Mouse (Mus musculus) thymus, adult 2 months (tissue): ENCODE data around the gene Arid1a. TPM values are rescaled to one million over a fixed set of nuclear protein-coding genes. Genes with fewer than 3 reads are reported as not detected.
"Not testable (repeated sequence)": the region's sequence is repeated elsewhere in the genome, so short reads cannot be mapped to it uniquely, and the experiment has no call there.

Experiments used
- DNase-seq: peaks from one replicate; pipeline ENCODE4 v3.0.0; 2021
- H3K27ac ChIP-seq: fragments of 200-500 bp; 2 replicates; pipeline ENCODE4 v1.5.1; 2012; ENCODE audit warnings: low read length, control low read depth; ENCODE audit not compliant: control insufficient read depth, insufficient read depth
- H3K27me3 ChIP-seq: fragments of 200-500 bp; 2 replicates; pipeline ENCODE4 v1.6.1; 2012; ENCODE audit warnings: mild to moderate bottlenecking, low read length, moderate library complexity, mixed read lengths; ENCODE audit not compliant: control insufficient read depth, insufficient read depth
- H3K36me3 ChIP-seq: fragments of 200-500 bp; 2 replicates; pipeline ENCODE4 v1.6.1; 2012; ENCODE audit warnings: mild to moderate bottlenecking, low read length, moderate library complexity; ENCODE audit not compliant: control insufficient read depth, insufficient read depth
- H3K4me1 ChIP-seq: fragments of 200-500 bp; replicated peaks from 2 replicates; pipeline ENCODE4 v1.6.1; 2012; ENCODE audit warnings: low read length; ENCODE audit not compliant: control insufficient read depth, insufficient read depth
- H3K4me3 ChIP-seq: fragments of 200-500 bp; 2 replicates; pipeline ENCODE4 v1.5.1; 2012; ENCODE audit warnings: mild to moderate bottlenecking, low read length, control low read depth, moderate library complexity; ENCODE audit not compliant: control insufficient read depth, insufficient read depth
- CTCF ChIP-seq: fragments of 200-500 bp; IDR thresholded peaks from 2 replicates; pipeline ENCODE4 v1.5.1; 2012; ENCODE audit warnings: mild to moderate bottlenecking, control low read depth, low read length, moderate library complexity, borderline replicate concordance; ENCODE audit not compliant: control insufficient read depth, poor library complexity, insufficient read depth; ENCODE audit errors: extremely low read depth
- POLR2A ChIP-seq: fragments of 200-500 bp; IDR thresholded peaks from 2 replicates; pipeline ENCODE4 v1.6.1; 2012; ENCODE audit warnings: mild to moderate bottlenecking, low read length, control low read depth, moderate library complexity; ENCODE audit not compliant: control insufficient read depth, poor library complexity, insufficient read depth; ENCODE audit errors: extremely low read depth
- WGBS: fragments of 180-500 bp; shearing (Covaris S2); methylation state at CpG from one replicate; pipeline ENCODE4 v1.1.7; 2018; 5-methylcytosine and 5-hydroxymethylcytosine counted together
- polyA plus RNA-seq: library from polyadenylated mRNA; depleted of rRNA; stranded (reverse); fragments of >200 nt; gene quantifications from 2 replicates; pipeline ENCODE4 v1.2.3, GENCODE M21; 2012

Arid1a gene
- polyA plus RNA-seq, 1 experiment: 289 TPM

DNA sequence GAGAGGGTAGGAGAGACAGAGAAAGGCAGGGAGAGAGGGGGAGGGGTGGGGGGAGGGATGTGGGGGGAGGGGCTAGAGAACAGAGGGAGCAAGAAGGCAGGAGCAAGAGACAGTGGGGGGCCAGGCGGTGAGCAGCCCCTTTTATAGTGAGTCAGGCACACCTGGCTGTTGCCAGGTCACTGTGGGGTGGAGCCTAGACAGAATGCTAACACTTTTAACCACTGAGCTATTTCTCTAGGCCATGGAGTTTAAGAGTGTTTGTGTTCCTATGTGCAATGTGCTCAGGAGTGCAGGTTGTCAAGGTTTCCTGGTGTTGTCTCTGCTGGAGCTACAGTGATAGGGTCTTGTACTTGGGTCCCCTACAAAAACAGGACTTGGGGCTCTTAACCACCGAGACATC lies 97.8 kb downstream of the Arid1a start:
- Histone ChIP-seq H3K36me3 (peaks cover 3% of the 10 kb centered on the region; the same call in 1 of the 2 replicates), H3K4me1 (peaks cover 24% of the 10 kb centered on the region), H3K27ac (no peak overlapping the region), H3K27me3 (no peaks in the 10 kb centered on the region), H3K4me3 (no peak overlapping the region)
- 32% methylated on average over 2 of the region's 2 CpGs for WGBS
- no peak for DNase-seq
- TF ChIP-seq POLR2A: no peak
- TF ChIP-seq CTCF: no peak

DNA sequence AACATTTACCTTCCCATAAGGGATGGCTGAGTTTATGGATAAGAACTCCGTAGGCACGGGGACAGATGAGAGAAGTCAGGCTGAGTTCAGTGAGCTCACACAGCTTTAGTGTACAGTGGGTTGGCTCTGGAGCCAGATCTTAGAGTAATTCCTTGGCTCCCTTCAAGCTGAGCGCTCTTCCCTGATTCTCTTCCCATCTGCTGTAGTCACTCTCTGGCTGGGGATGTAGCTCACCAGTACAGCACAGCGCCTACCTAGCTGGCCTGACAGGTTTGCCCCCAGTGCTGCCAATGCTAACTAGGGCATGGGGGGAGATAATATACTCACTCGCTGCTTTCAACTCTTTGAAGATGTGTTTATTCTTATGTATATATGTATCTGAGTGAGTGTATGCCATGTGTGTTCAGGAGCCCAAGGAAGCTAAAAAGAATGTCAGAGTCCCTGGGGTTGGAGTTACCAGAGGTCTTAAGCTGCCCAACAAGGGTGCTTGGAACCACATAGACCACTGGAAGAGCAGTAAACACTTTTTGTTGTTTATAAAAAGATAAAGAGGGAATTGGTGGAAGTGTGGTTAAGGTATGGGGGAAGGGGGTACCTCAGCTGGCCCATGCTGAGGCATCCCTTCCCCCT lies 98.6 kb downstream of the Arid1a start:
- Histone ChIP-seq H3K27ac (no peak overlapping the region), H3K36me3 (peaks cover 3% of the 10 kb centered on the region; the same call in 1 of the 2 replicates), H3K4me1 (peaks cover 24% of the 10 kb centered on the region), H3K27me3 (no peaks in the 10 kb centered on the region), H3K4me3 (no peak overlapping the region)
- WGBS: 87% methylated on average over 5 of the region's 5 CpGs
- no peak for DNase-seq
- TF ChIP-seq POLR2A (no peak), CTCF (no peak)

DNA sequence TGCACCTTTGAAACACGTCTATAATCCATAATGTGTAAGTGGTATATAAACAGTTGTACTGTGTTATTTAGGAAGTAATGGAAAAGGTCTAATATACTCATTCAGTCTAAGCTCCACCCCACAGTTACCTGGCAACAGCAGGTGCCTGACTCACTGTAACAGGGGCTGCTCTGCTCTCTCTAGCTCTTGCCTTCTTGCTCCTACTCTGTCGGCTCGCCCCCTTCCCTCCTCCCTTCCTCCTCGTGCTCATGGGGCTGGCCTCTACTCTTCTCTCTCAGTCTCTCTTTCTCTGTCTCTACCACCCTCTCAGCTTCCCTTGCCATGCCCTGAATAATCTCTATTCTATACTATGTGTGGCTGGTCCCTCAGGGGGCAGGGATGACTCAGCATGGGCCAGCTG lies 99.6 kb downstream of the Arid1a start:
- no peaks in the 10 kb centered on the region; the same call in 1 of the 2 replicates for H3K36me3 ChIP-seq
- H3K27me3 ChIP-seq: no peaks in the 10 kb centered on the region
- H3K27ac ChIP-seq: no peak overlapping the region
- H3K4me1 ChIP-seq: peaks cover 24% of the 10 kb centered on the region
- H3K4me3 ChIP-seq: no peak overlapping the region
- TF ChIP-seq CTCF (no peak), POLR2A (no peak)
- no peak for DNase-seq
- 45% methylated on average over 4 of the region's 4 CpGs for WGBS

DNA sequence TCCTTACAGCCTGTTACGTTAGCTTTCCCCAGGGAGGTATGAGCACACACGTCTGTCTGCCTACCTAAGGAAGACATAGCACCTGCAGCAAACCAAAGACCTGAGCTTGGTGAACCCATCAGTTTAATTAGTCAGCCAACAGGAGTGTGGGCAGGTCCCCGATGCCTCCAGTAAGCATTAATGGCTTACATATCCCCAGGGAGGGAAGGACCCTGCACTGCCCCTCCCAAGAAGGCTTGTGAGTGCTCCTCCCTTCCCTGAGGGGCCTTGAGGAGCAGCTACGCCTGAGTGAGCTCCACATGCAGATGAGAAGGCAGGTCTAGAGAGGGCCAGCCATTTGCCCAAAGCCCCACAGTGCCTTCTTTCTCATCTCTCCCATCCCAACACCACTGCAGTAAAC lies 100.3 kb downstream of the Arid1a start:
- DNase-seq: no peak
- Histone ChIP-seq H3K4me1 (peaks cover 24% of the 10 kb centered on the region), H3K4me3 (no peak overlapping the region), H3K36me3 (no peaks in the 10 kb centered on the region), H3K27me3 (no peaks in the 10 kb centered on the region), H3K27ac (no peak overlapping the region)
- no peak for TF ChIP-seq CTCF
- TF ChIP-seq POLR2A: no peak
- 91% methylated on average over 4 of the region's 4 CpGs for WGBS

DNA sequence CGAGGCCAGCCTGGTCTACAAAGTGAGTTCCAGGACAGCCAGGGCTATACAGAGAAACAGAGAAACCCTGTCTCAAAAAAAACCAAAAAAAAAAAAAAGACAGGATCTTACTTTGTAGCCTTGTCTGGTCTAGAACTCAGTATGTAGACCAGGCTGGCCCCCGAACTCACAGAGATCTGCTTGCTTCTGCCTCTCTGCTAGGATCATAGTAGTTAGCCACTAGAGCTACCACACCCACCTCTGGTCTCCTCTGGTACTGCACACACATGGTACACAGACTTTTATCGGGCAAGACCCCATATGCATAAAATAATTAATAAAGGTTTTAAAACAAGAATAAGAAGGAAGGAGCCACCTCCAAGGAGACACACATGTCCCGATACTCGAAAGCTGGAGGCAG lies 102.5 kb downstream of the Arid1a start:
- H3K27ac ChIP-seq, H3K4me3 ChIP-seq, H3K27me3 ChIP-seq, DNase-seq, H3K36me3 ChIP-seq, H3K4me1 ChIP-seq: not testable (repeated sequence)
- 97% methylated on average over 5 of the region's 5 CpGs for WGBS

DNA sequence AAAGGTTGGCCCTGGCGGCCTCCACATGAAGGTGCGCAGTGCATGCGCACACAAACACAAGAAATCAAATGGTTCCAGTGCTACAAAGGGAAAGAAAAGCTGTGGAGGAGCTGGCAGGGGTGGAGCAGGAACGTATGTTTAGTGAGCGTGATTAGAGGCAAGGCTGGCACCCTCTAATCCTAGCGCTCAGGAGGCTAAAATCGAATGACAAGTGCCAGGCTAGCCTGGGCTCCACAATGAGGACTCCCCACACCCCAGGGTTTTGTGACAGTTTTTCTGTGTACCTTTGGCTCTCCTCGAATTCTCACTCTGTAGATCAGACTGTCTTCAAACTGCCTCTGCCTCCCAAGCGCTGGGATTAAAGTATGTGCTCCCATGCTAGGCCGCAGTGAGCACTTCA lies 103.8 kb downstream of the Arid1a start:
- no peak for TF ChIP-seq POLR2A
- no peak for TF ChIP-seq CTCF
- no peaks in the 10 kb centered on the region for H3K27me3 ChIP-seq
- no peaks in the 10 kb centered on the region for H3K36me3 ChIP-seq
- H3K27ac ChIP-seq: no peak overlapping the region
- WGBS: 93% methylated on average over 10 of the region's 10 CpGs
- no peak overlapping the region for H3K4me3 ChIP-seq
- no peak for DNase-seq
- peaks cover 3% of the 10 kb centered on the region; the same call in 1 of the 2 replicates for H3K4me1 ChIP-seq

DNA sequence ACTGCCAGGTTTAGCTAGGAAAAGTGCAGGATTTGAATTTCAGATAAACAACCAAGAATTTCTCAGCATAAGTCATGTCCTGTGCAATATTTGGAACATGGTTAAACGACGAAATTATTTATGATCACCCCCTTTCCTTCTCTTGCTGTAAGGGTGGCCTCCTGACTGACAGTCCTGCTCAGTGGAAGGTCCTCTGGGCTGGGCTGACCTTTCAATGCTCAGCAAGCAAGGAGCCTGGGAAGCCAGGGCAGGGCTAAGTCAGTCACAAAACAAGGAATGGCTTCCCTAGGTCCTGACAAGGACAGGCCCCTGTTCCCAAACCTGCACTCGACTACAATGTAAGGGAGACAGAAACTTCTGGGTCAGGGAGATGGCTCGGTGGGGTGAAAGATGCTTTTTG lies 104.6 kb downstream of the Arid1a start:
- no peak for DNase-seq
- no peak overlapping the region for H3K4me3 ChIP-seq
- peaks cover 3% of the 10 kb centered on the region; the same call in 1 of the 2 replicates for H3K4me1 ChIP-seq
- no peak overlapping the region for H3K27ac ChIP-seq
- TF ChIP-seq CTCF (no peak), POLR2A (no peak)
- no peaks in the 10 kb centered on the region for H3K36me3 ChIP-seq
- H3K27me3 ChIP-seq: no peaks in the 10 kb centered on the region
- WGBS: 76% methylated on average over 4 of the region's 4 CpGs
